Mouse (Mus musculus) liver, embryonic 14.5 days (tissue): ENCODE data around the gene Tas2r135.

ENCODE experiments used
- CTCF ChIP-seq: IDR thresholded peaks from 2 replicates; pipeline ENCODE4 v1.5.1; 2016; ENCODE audit warnings: antibody characterized with exemption, low read depth, control low read depth
- EP300 ChIP-seq: IDR thresholded peaks from 2 replicates; pipeline ENCODE4 v1.6.1; 2016; ENCODE audit warnings: antibody characterized with exemption, low read depth

GRCm38 (mm10) chr6:42362497-42362896 lies 42.7 kb upstream of the Tas2r135 start:
- no peak for TF ChIP-seq CTCF
- no peak for TF ChIP-seq EP300
